Mouse (Mus musculus) ovary, postnatal 36 days (tissue): ENCODE measurements around the gene Rwdd4a.

ENCODE experiments used
- DNase-seq: peaks from one replicate; pipeline ENCODE4 v3.0.0; 2022; ENCODE audit warnings: low spot score, mixed read lengths

Gene Rwdd4a

GRCm38 (mm10) chr8:47588616-47589015 lies 55.2 kb downstream of the Rwdd4a start:
- DNase-seq: no peak

DNA sequence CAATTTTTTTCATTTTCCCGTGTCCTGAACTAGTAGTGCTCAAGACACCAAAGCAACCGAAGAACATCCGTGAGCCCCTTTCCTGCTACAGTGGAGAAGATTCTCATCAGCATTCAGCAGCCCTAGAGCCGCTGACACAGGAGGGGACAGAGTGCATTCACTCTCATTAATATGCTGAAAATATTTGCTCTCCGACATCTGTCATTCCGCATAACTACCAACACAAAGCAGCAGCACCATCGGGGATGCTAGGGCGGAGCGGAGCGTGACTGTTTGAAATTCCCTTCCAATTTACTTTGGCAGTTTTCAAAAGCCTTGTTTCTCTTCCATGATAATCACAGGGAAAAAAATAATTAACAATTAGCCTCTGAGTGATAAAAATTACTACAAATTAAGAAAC lies 56.9 kb downstream of the Rwdd4a start:
- no peak for DNase-seq

DNA sequence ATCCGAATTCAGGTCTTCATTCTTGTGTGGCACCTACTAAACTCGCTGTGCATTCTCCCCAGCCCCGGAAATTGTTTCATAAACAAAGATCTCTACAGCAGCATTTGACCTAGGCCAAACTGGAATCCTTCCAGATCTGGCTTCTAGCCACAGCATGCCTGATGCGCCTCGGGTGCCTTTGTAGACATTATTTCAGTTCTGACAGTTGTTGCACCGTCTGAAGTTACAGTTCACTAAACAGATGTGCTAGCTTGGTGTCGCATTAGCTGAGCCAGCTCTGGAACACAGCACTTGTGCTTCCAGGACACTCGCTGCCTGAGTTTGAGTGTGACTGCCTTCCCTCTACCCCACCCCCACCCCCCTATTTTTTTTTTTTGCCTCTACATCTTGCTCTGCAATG lies 67.2 kb downstream of the Rwdd4a start:
- DNase-seq: no peak
